Mouse (Mus musculus): Measurements from ENCODE around the gene Robo1.

Gene Robo1

DNA sequence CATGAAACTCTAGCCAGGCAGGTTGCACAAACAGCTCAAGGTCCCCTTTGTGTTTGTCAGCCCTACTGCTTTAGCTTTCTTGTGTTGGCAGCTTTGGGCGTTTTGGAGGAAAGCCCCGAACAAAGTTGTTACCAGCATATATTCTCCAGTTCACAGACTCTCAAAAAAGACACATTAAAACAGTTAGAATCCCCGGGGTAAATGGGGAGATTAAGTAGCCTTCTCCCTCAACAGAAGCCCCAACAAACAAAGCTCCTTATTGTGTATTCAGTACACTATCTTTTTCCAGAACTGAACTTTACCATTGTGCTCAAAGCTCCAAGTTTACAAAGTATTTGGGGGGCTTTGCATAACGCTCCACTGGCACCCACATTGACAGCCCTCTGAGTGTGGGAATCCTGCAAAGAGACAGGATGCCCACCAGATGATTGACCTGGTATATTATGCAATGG lies 302.6 kb downstream of the Robo1 start:
- DNase-seq, result no peak

- peak in 1 of 2 experiments; percentile 6 for DNase-seq
Observed at GRCm38 (mm10) chr16:72614898-72615297, 306.8 kb downstream of the Robo1 start.

DNA sequence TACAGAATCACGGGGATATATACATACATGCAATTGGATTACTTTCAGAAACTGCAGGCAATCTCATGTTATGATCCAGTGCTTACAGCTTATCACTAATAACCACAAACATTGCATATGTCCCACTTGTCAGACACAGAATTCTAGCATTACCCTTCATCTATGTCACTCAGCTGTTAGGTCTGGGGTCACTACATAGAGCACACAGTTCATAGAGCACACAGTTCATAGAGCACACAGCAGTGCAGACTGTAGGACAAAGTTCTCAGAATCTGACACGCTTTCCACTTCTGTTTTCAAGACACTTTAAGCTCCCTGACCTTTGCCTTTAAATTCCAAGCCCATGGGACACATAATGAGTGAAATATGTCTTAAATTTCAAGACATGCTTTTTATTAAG lies 307.3 kb downstream of the Robo1 start:
- no peak for DNase-seq

DNA sequence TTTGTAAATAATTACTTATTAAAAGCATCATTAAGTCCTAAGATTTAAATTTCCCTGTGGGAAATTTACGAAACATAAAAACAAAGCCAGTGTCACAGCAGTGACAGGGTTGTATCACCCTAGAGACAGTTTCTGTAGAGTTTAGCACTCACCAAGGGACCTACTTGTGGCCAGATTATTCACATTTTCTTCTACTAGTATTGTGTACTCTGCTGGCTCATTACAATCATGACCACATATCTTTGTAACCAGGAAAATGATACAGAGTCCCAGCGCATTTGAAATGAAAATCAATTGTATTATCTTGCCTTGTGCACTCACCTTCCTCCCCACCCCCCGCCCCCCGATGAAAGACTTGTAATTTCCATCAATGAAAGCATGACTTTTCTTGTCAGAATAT lies 314.3 kb downstream of the Robo1 start:
- no peak for DNase-seq

- DNase-seq, result no peak
Observed at GRCm38 (mm10) chr16:72622868-72623267, 314.8 kb downstream of the Robo1 start.

DNA sequence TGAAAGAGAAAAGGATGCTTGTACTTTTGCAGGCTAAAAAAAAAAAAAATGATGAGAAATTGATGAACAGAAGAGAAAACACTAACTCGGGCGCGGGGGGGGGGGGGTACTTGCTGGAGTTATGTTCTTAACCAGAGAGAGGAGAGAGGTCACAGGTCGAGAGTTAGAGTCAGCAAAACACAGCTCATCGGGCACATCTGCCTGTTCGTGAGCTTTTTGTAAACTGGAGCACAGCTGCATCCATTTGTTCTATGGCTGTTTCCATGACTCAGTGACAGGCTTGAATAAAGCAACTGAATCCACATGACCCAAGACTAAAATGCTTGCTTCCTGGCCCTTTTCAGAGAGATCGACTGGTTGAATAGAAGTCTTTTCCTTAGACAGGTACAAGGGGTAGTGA lies 325.7 kb downstream of the Robo1 start:
- no peak for DNase-seq

DNA sequence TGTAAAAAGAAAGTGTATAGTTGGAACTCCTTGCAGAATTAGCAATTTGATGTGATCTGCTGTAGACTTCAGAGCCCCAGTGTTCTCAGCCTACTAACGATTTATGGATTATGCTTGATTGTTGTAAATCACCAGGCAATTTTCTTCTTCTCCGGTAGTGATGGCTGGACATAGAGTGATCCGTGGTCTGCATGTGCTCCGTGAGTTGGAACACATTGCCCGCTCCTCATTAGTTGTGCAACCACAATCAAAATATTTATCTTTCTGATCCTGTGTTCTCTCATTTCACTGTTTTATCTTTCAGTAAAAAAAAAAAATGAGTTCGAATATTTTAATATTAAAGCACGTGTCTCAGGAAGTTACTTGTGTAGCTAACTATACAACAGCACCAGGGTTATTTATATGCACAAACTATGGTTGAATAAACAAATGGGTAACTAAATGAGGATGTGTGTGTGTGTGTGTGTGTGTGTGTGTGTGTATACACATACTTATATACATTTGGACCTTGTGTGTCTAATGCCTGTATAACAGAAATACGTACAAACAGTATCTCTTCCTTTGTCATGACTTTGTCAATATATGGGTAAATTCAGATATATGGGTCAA lies 331.3 kb downstream of the Robo1 start:
- DNase-seq, result no peak

DNA sequence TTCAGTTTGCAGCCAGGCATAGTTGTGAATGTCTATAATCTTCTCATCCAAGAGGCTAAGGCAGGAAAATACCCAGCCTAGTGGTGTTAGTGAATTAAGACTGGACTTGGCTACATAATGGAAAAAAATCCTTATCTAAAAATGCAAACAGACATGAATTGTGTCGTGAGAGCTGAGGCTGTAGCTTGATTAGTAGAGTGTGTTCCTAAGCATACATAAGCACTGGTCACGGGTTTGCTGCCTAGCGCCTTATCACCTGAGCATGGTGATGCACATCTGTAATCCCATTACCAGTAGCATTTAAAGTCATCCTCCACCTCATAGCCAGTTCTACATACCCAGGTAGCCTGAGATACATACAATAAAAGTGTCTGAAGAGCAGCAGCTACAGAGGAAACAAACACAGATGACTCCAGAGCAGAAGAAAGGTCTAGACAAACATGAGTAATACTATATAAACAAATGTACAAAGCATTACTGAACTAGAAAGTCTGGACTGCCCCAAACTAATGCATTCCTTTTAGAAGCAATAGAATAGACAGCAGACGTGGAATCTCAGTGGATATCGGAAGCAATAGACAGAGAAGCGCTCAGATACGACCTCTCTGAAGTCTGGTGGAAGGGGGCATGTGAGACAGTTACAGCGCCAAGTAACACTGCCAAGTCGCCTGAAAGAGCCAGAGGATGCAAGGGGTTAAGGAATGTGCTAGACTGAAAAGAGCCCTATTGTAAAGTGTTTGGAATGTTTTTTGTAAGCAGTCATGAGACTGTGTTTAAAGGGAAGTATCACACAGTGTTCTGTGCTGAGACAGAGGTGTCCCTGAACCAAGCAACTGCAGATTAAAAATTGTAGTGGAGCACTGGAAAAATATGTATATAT lies 333.1 kb downstream of the Robo1 start:
- no peak for DNase-seq

- no peak for DNase-seq
Observed at GRCm38 (mm10) chr16:72645890-72646289, 337.8 kb downstream of the Robo1 start.

GRCm38 (mm10) chr16:72649314-72649713 lies 341.2 kb downstream of the Robo1 start:
- DNase-seq, result peak; percentile 33 to 41

DNA sequence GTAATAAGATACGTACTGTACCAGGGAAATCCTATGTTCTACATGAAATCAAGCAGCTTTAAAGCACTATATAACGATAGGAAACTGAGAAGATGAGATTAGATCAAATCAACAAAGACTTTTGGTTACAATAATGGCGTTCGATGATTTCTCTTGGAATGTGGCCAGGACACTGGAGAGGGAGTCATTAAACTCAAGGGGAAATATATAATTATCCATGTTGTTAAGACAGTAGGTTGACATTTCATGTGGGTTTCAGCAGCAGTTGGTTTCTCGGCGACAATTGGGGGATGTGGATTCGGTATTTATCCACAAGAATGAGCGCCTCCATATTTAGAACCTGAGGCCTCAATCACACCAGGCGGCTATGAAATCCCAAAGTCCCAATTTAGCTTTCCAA lies 347.3 kb downstream of the Robo1 start:
- no peak for DNase-seq

GRCm38 (mm10) chr16:72662837-72663350 lies 354.8 kb downstream of the Robo1 start:
- DNase-seq, result peak; percentile 78 to 79

- DNase-seq, result peak; percentile 55 to 61
Observed at GRCm38 (mm10) chr16:72663351-72664232, 355.5 kb downstream of the Robo1 start.

DNA sequence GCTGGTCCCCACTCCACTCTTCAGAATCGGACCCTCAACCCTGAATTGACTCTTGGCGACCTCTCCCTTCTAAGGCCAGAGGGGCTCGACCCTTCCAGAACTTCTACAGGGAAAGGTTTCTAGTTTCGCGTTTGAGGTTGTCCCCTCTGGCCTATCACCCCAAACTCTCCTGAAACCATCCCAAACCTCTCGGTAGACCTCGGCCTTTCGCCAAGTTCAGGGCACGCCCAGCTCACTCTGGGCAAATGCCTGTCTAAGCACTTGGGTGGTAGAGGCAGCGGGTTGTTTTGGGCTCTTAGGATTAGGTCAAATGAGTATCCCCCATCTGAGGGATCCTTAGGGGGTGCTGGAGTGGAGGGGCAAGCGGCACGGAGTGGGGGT lies 356.1 kb downstream of the Robo1 start:
- DNase-seq, result peak in 1 of 2 experiments; percentile 22

DNA sequence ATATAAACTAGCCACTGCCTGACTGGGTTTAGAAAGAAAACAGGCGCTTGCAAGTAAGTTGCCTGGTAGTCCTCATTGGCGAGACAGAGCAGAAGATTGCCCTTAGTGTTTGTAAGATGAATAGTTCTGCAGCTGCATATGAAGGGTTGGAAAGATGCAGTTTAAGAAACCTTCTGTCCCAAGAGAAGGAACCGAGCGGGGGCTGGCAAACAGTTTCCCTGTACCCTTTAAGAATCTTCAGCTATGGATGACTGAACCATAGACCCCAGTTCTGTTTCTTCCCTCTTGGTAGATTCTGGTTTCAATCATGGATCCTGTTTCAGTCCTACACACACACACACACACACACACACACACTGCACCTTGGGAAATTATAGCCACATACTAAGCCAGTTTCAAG lies 356.7 kb downstream of the Robo1 start:
- DNase-seq, result no peak

DNA sequence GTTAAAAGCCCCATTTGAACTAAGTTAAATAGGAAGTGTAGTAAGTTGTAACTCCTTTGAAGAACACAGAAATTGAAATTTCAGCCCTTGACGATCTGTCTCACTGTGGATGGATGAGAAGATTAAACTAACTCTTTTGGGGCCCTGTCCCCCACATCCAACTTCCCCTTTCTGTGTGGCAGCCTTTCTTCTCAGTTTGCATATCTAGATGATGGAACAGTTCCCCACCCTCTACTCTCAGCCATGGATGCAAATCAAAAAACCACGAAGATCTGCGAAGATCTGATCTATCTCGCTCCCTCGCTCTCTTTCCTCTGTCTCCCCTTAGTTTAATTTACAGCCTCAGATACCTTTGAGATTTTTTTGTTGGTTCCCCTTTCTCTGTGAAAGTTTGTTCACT lies 357.3 kb downstream of the Robo1 start:
- no peak for DNase-seq

GRCm38 (mm10) chr16:72670240-72671038 lies 362.3 kb downstream of the Robo1 start:
- no peak for DNase-seq

DNA sequence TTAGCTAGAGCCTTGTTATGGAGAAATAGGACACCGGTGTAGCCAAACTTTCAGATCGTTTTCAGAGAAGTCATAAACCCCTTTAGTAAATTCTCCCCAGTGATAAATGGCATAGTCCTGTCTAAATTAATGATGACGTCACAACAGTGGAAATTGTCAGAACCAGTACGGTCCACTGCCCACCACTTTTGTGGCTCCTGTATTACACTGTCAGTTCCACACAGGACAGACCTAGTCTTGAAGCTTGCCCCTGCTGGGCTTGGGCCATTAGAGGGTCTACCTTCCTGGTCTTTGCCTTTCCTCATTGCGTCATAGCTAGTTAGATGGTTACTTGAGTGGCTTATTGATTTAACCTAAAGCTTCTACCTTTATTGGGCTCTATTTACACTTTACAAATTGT lies 369.1 kb downstream of the Robo1 start:
- DNase-seq, result no peak

- DNase-seq, result peak; percentile 19 to 22
Observed at GRCm38 (mm10) chr16:72678450-72678849, 370.3 kb downstream of the Robo1 start.

DNA sequence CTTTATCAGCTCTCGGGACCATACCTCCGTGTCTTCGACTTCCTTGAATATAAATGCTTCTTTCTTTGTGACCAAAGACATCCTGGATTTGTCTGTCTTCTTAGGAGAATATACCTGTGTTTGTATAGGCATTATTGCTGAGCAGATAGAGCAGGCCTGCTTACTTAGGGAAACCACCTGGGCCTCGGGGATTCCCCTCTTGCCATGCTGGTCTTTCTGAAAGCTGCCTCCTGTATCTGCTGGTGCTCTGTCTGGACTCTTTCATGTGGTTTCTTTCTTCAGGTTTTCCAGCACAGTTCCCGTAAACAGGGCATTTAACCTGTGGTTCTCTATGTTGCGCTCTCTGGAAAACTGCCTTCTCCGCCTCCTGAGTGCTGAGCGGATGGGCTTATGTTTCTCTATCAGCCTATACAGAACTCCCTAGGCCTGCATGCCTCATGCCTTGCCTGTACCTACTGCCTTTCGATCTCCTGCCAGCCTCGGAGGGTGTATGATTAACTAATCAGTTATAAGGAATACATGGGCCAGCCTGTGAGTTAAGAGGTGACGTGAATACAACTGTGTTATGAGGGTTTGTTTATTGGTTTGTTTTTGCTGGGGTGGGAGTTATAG lies 370.9 kb downstream of the Robo1 start:
- DNase-seq, result no peak

DNA sequence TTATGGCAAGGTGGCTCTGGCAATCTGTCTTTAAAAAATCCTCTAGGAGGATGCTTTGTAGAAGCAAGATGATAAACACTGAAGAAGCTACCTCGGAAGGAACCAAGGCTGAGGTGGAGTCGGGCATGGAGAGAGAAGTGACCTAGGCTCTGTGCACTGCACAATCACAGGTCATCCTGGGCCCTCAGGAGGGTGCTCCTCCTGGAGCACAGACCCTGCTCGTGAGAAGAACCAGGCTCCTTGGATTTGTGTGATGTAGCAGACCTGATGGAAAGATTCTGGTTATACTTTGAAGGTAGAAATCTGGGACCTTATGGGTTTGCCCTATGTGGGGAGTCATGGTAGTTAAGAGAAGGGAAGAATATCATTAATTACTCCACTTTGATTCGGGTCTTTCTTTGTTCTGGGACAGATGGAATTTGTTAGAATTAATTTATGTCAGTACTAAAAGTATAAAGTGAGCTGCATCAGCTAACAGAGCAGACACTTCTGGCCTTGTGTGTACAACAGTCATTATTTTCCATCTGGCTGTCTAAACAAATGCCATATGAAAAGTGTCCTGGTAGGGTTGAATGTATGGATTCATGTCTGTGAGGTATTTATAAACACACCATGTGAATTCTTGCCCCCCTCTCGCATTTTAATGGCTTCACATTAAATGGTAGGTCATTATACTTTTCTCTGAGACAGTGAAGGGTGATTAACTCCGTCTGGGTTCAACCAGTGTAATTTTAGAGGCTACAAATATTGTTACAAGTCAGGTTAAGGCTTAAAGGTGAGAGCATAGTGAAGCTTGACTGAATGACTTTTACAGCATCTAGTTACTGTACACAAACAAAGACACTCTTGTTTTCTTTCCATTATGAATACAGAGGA lies 377.7 kb downstream of the Robo1 start:
- no peak for DNase-seq

Measured in cerebellum, adult 18-20 months (tissue).